Mouse (Mus musculus) MEL (cell line): ENCODE data around the gene Bgn. TPM values are rescaled to one million over a fixed set of nuclear protein-coding genes. Genes with fewer than 3 reads are reported as not detected.

Source experiments
- DNase-seq: peaks from one replicate; pipeline ENCODE4 v3.0.0; 2011; ENCODE audit warnings: low read depth, low spot score
- H3K27ac ChIP-seq: 2 replicates; pipeline ENCODE4 v1.5.1; 2012; ENCODE audit warnings: low read depth, mild to moderate bottlenecking, control low read depth, low read length, moderate library complexity; ENCODE audit not compliant: control insufficient read depth
- H3K27me3 ChIP-seq, 2 experiments: fragments of 150-350 bp in 1 of 2; sonication (generic) in 1 of 2; 2 replicates each; pipeline ENCODE4 v1.6.1; 2012; ENCODE audit warnings: low read length in 2 of 2, mild to moderate bottlenecking in 2 of 2, improper control_type of control experiment in 1 of 2, moderate library complexity in 1 of 2; ENCODE audit not compliant: insufficient read depth in 2 of 2, control insufficient read depth in 1 of 2
- H3K36me3 ChIP-seq, 2 experiments: 2 replicates each; pipeline ENCODE4 v1.6.1; 2012 to 2014; ENCODE audit warnings: low read length in 2 of 2, improper control_type of control experiment in 1 of 2, inconsistent platforms in 1 of 2, mild to moderate bottlenecking in 1 of 2; ENCODE audit not compliant: insufficient read depth in 2 of 2, control insufficient read depth in 1 of 2
- H3K4me1 ChIP-seq, 2 experiments: fragments of 150-350 bp in 1 of 2; sonication (generic) in 1 of 2; 2 replicates each; pipeline ENCODE4 v1.6.1; 2012; ENCODE audit warnings: low read length in 2 of 2, improper control_type of control experiment in 1 of 2, mild to moderate bottlenecking in 1 of 2; ENCODE audit not compliant: insufficient read depth in 2 of 2, control insufficient read depth in 1 of 2
- H3K4me3 ChIP-seq, 2 experiments: fragments of 150-350 bp in 1 of 2; sonication (generic) in 1 of 2; 2 replicates each; pipeline ENCODE4 v1.5.1; 2012; ENCODE audit warnings: low read depth in 2 of 2, low read length in 2 of 2, mild to moderate bottlenecking in 2 of 2, moderate library complexity in 2 of 2, control low read depth in 1 of 2, improper control_type of control experiment in 1 of 2; ENCODE audit not compliant: control insufficient read depth in 1 of 2, insufficient read depth in 1 of 2
- H3K79me2 ChIP-seq: 2 replicates; pipeline ENCODE4 v1.6.1; 2012; ENCODE audit warnings: mild to moderate bottlenecking, low read length, moderate library complexity; ENCODE audit not compliant: control insufficient read depth, poor library complexity, insufficient read depth
- H3K9ac ChIP-seq: 2 replicates; pipeline ENCODE4 v1.6.1; 2012; ENCODE audit warnings: low read depth, mild to moderate bottlenecking, control low read depth, low read length, moderate library complexity; ENCODE audit not compliant: control insufficient read depth, poor library complexity, severe bottlenecking
- H3K9me3 ChIP-seq: fragments of 150-350 bp; sonication (generic); replicated peaks from 2 replicates; pipeline ENCODE4 v1.6.1; 2012; ENCODE audit warnings: mild to moderate bottlenecking, low read length, improper control_type of control experiment, moderate library complexity; ENCODE audit not compliant: insufficient read depth
- BHLHE40 ChIP-seq: IDR thresholded peaks from 2 replicates; pipeline ENCODE4 v1.6.1; 2012; ENCODE audit warnings: low read depth, mild to moderate bottlenecking, inconsistent platforms, low read length, improper control_type of control experiment, borderline replicate concordance
- CHD1 ChIP-seq: IDR thresholded peaks from 2 replicates; pipeline ENCODE4 v1.6.1; 2012; ENCODE audit warnings: low read depth, mild to moderate bottlenecking, inconsistent platforms, low read length, improper control_type of control experiment
- CHD2 ChIP-seq: IDR thresholded peaks from 2 replicates; pipeline ENCODE4 v1.6.1; 2011; ENCODE audit warnings: low read length, improper control_type of control experiment
- CTCF ChIP-seq, 3 experiments: IDR thresholded peaks in 2 of 3; conservative IDR thresholded peaks in 1 of 3; 2 replicates each; pipeline ENCODE4 v1.5.1; 2011 to 2012; ENCODE audit warnings: low read length in 3 of 3, low read depth in 2 of 3, mild to moderate bottlenecking in 2 of 3, improper control_type of control experiment in 1 of 3, inconsistent platforms in 1 of 3, mixed read lengths in 1 of 3, moderate library complexity in 1 of 3; ENCODE audit not compliant: control insufficient read depth in 1 of 3, insufficient read depth in 1 of 3, poor library complexity in 1 of 3, severe bottlenecking in 1 of 3
- ELF1 ChIP-seq: IDR thresholded peaks from 2 replicates; pipeline ENCODE4 v1.6.1; 2014; ENCODE audit warnings: low read depth, mild to moderate bottlenecking, inconsistent platforms, low read length, improper control_type of control experiment, moderate library complexity
- GABPA ChIP-seq: IDR thresholded peaks from 2 replicates; pipeline ENCODE4 v1.6.1; 2012; ENCODE audit warnings: low read depth, mild to moderate bottlenecking, inconsistent platforms, low read length, improper control_type of control experiment, moderate library complexity
- GATA1 ChIP-seq: IDR thresholded peaks from 2 replicates; pipeline ENCODE4 v1.6.1; 2011; ENCODE audit warnings: low read depth, low read length, improper control_type of control experiment
- HCFC1 ChIP-seq: IDR thresholded peaks from 2 replicates; pipeline ENCODE4 v1.6.1; 2012; ENCODE audit warnings: low read depth, mild to moderate bottlenecking, inconsistent platforms, low read length, improper control_type of control experiment, moderate library complexity
- JUND ChIP-seq: IDR thresholded peaks from 2 replicates; pipeline ENCODE4 v1.6.1; 2011; ENCODE audit warnings: low read depth, mild to moderate bottlenecking, improper control_type of control experiment, low read length
- KAT2A ChIP-seq: conservative IDR thresholded peaks from 2 replicates; pipeline ENCODE4 v1.6.1; 2012; ENCODE audit warnings: low read depth, low read length, improper control_type of control experiment, inconsistent platforms
- MAFK ChIP-seq: IDR thresholded peaks from 2 replicates; pipeline ENCODE4 v1.6.1; 2011; ENCODE audit warnings: low read depth, mild to moderate bottlenecking, low read length, improper control_type of control experiment, borderline replicate concordance
- MAX ChIP-seq: IDR thresholded peaks from 2 replicates; pipeline ENCODE4 v1.6.1; 2011; ENCODE audit warnings: low read length, improper control_type of control experiment
- MAZ ChIP-seq: IDR thresholded peaks from 2 replicates; pipeline ENCODE4 v1.6.1; 2012; ENCODE audit warnings: low read depth, mild to moderate bottlenecking, inconsistent platforms, low read length, improper control_type of control experiment
- MEF2A ChIP-seq: IDR thresholded peaks from 2 replicates; pipeline ENCODE4 v1.6.1; 2014; ENCODE audit warnings: low read depth, mild to moderate bottlenecking, inconsistent platforms, low read length, improper control_type of control experiment; ENCODE audit not compliant: poor library complexity, insufficient replicate concordance, severe bottlenecking; ENCODE audit errors: extremely low read depth
- MXI1 ChIP-seq: IDR thresholded peaks from 2 replicates; pipeline ENCODE4 v1.6.1; 2011; ENCODE audit warnings: mild to moderate bottlenecking, low read depth, low read length, improper control_type of control experiment
- MYC ChIP-seq: IDR thresholded peaks from 2 replicates; pipeline ENCODE4 v1.6.1; 2011; ENCODE audit warnings: low read depth, mild to moderate bottlenecking, low read length, improper control_type of control experiment, moderate library complexity
- POLR2A ChIP-seq, 2 experiments: IDR thresholded peaks; 2 replicates each; pipeline ENCODE4 v1.6.1; 2011 to 2012; ENCODE audit warnings: low read length in 2 of 2, mild to moderate bottlenecking in 2 of 2, control low read depth in 1 of 2, improper control_type of control experiment in 1 of 2, low read depth in 1 of 2, moderate library complexity in 1 of 2; ENCODE audit not compliant: control insufficient read depth in 1 of 2, insufficient read depth in 1 of 2, poor library complexity in 1 of 2
- POLR2AphosphoS2 ChIP-seq: IDR thresholded peaks from 2 replicates; pipeline ENCODE4 v1.6.1; 2011; ENCODE audit warnings: low read length, improper control_type of control experiment
- POLR2AphosphoS5 ChIP-seq: IDR thresholded peaks from 2 replicates; pipeline ENCODE4 v1.6.1; 2012; ENCODE audit warnings: low read depth, borderline replicate concordance, mild to moderate bottlenecking, inconsistent platforms, low read length, moderate library complexity, mixed read lengths
- RAD21 ChIP-seq: IDR thresholded peaks from 2 replicates; pipeline ENCODE4 v1.6.1; 2011; ENCODE audit warnings: mild to moderate bottlenecking, low read depth, low read length, improper control_type of control experiment
- SIN3A ChIP-seq: IDR thresholded peaks from 2 replicates; pipeline ENCODE4 v1.6.1; 2012; ENCODE audit warnings: low read length, improper control_type of control experiment, inconsistent platforms
- SMC3 ChIP-seq: IDR thresholded peaks from 2 replicates; pipeline ENCODE4 v1.6.1; 2011; ENCODE audit warnings: low read depth, low read length, improper control_type of control experiment
- TAL1 ChIP-seq: IDR thresholded peaks from 2 replicates; pipeline ENCODE4 v1.6.1; 2012; ENCODE audit warnings: mild to moderate bottlenecking, inconsistent platforms, low read length, moderate library complexity, mixed read lengths
- TBP ChIP-seq: IDR thresholded peaks from 2 replicates; pipeline ENCODE4 v1.8.0; 2011; ENCODE audit warnings: low read depth, low read length, improper control_type of control experiment
- UBTF ChIP-seq: IDR thresholded peaks from 2 replicates; pipeline ENCODE4 v1.6.1; 2012; ENCODE audit warnings: low read depth, mild to moderate bottlenecking, inconsistent platforms, low read length, improper control_type of control experiment, moderate library complexity, borderline replicate concordance; ENCODE audit not compliant: insufficient read depth
- USF1 ChIP-seq: IDR thresholded peaks from 2 replicates; pipeline ENCODE4 v1.6.1; 2014; ENCODE audit warnings: low read depth, mild to moderate bottlenecking, inconsistent platforms, low read length, improper control_type of control experiment, moderate library complexity
- ZC3H11A ChIP-seq: IDR thresholded peaks from 2 replicates; pipeline ENCODE4 v1.6.1; 2012; ENCODE audit warnings: low read depth, mild to moderate bottlenecking, inconsistent platforms, low read length, improper control_type of control experiment
- ZKSCAN1 ChIP-seq: IDR thresholded peaks from 2 replicates; pipeline ENCODE4 v1.6.1; 2012; ENCODE audit warnings: low read depth, mild to moderate bottlenecking, inconsistent platforms, low read length, improper control_type of control experiment, moderate library complexity
- ZMIZ1 ChIP-seq: IDR thresholded peaks from 2 replicates; pipeline ENCODE4 v1.6.1; 2012; ENCODE audit warnings: low read depth, mild to moderate bottlenecking, inconsistent platforms, low read length, improper control_type of control experiment, moderate library complexity
- ZNF384 ChIP-seq: IDR thresholded peaks from 2 replicates; pipeline ENCODE4 v1.6.1; 2012; ENCODE audit warnings: low read depth, mild to moderate bottlenecking, inconsistent platforms, low read length, improper control_type of control experiment
- polyA plus RNA-seq, 2 experiments: library from polyadenylated mRNA; stranded (reverse) in 1 of 2; unstranded in 1 of 2; fragments of >175 nt in 1 of 2; fragments of >200 nt in 1 of 2; gene quantifications; 2 replicates each; pipeline versions ENCODE4 v1.2.1 to v1.2.4; 2012; ENCODE audit warnings: low replicate concordance in 2 of 2, low read depth in 1 of 2; ENCODE audit not compliant: insufficient read length in 2 of 2, insufficient read depth in 1 of 2, missing spikeins in 1 of 2
- total RNA-seq: library from RNA; depleted of rRNA; stranded (reverse); fragments of 300-350 nt; gene quantifications from 2 replicates; pipeline ENCODE4 v1.2.3, GENCODE M21; 2012

Gene Bgn
- total and polyA plus RNA-seq, 3 experiments: not detected

- no peak for DNase-seq
- Histone ChIP-seq H3K9me3 (no peaks in the 10 kb centered on the region), H3K27ac (no peak overlapping the region), H3K9ac (no peak overlapping the region), H3K79me2 (no peaks in the 10 kb centered on the region), H3K27me3 (no peaks in the 10 kb centered on the region), H3K4me1 (no peaks in the 10 kb centered on the region), H3K36me3 (no peaks in the 10 kb centered on the region), H3K4me3 (no peak overlapping the region)
- TF ChIP-seq BHLHE40 (no peak), CHD2 (no peak), SMC3 (no peak), MAZ (no peak), GABPA (no peak), TAL1 (no peak), TBP (no peak), MEF2A (no peak), JUND (no peak), ELF1 (no peak), POLR2AphosphoS5 (no peak), USF1 (no peak), ZNF384 (no peak), MAFK (no peak), KAT2A (no peak), MYC (no peak), CTCF (IDR thresholded peaks at IDR 0.05 in 2 of 3, conservative IDR thresholded peaks at IDR 0.05 in 1 of 3; ENCODE audit: control insufficient read depth in 1 of 3, insufficient read depth in 1 of 3, low read depth in 2 of 3, low read length in 3 of 3, poor library complexity in 1 of 3, severe bottlenecking in 1 of 3) (no peak), MAX (no peak), SIN3A (no peak)
Observed at GRCm38 (mm10) chrX:73477500-73477899, 5.9 kb upstream of the Bgn start.

- Histone ChIP-seq H3K4me1 (no peaks in the 10 kb centered on the region), H3K9me3 (no peaks in the 10 kb centered on the region), H3K9ac (no peak overlapping the region), H3K79me2 (no peaks in the 10 kb centered on the region), H3K27me3 (no peaks in the 10 kb centered on the region), H3K36me3 (no peaks in the 10 kb centered on the region), H3K27ac (no peak overlapping the region), H3K4me3 (no peak overlapping the region)
- DNase-seq: no peak
- TF ChIP-seq POLR2AphosphoS2: no peak
- no peak for TF ChIP-seq MXI1
- no peak for TF ChIP-seq CTCF (IDR thresholded peaks at IDR 0.05 in 2 of 3, conservative IDR thresholded peaks at IDR 0.05 in 1 of 3; ENCODE audit: control insufficient read depth in 1 of 3, insufficient read depth in 1 of 3, low read depth in 2 of 3, low read length in 3 of 3, poor library complexity in 1 of 3, severe bottlenecking in 1 of 3)
- TF ChIP-seq POLR2A (IDR thresholded peaks at IDR 0.05; ENCODE audit: control insufficient read depth in 1 of 2, insufficient read depth in 1 of 2, low read depth in 1 of 2, low read length in 2 of 2, poor library complexity in 1 of 2): no peak
- TF ChIP-seq ZC3H11A: no peak
- TF ChIP-seq ZKSCAN1: no peak
- TF ChIP-seq SIN3A: no peak
- TF ChIP-seq MYC: no peak
- TF ChIP-seq POLR2AphosphoS5: no peak
- TF ChIP-seq TBP: no peak
- no peak for TF ChIP-seq RAD21
- TF ChIP-seq HCFC1: no peak
- no peak for TF ChIP-seq SMC3
- no peak for TF ChIP-seq CHD1
- TF ChIP-seq ZMIZ1: no peak
- TF ChIP-seq CHD2: no peak
- TF ChIP-seq UBTF: no peak
- no peak for TF ChIP-seq GATA1
Observed at GRCm38 (mm10) chrX:73479656-73480055, 3.7 kb upstream of the Bgn start.
